Mouse (Mus musculus) hindbrain, embryonic 12.5 days (tissue): ENCODE data around the gene Smad5. TPM values are rescaled to one million over a fixed set of nuclear protein-coding genes. Genes with fewer than 3 reads are reported as not detected.

Experiments
- ATAC-seq: fragments of 200-750 bp; cut with Nextera tagmentation; 2 replicates; pipeline ENCODE4 v1.8.0; 2017; ENCODE audit warnings: moderate TSS enrichment; ENCODE audit not compliant: low FRiP score
- H3K27ac ChIP-seq: fragments of 300-500 bp; sonication (generic); 2 replicates; pipeline ENCODE4 v1.5.1; 2016; ENCODE audit warnings: mild to moderate bottlenecking
- H3K27me3 ChIP-seq: fragments of 300-500 bp; sonication (generic); 2 replicates; pipeline ENCODE4 v1.6.1; 2016; ENCODE audit warnings: mild to moderate bottlenecking
- H3K36me3 ChIP-seq: fragments of 300-500 bp; sonication (generic); 2 replicates; pipeline ENCODE4 v1.6.1; 2016; ENCODE audit warnings: mild to moderate bottlenecking
- H3K4me1 ChIP-seq: fragments of 300-500 bp; sonication (generic); 2 replicates; pipeline ENCODE4 v1.6.1; 2016
- H3K4me2 ChIP-seq: fragments of 300-500 bp; sonication (generic); replicated peaks from 2 replicates; pipeline ENCODE4 v1.6.1; 2016; ENCODE audit warnings: mild to moderate bottlenecking
- H3K4me3 ChIP-seq: fragments of 300-500 bp; sonication (generic); 2 replicates; pipeline ENCODE4 v1.5.1; 2016; ENCODE audit warnings: mild to moderate bottlenecking
- H3K9ac ChIP-seq: fragments of 300-500 bp; sonication (generic); 2 replicates; pipeline ENCODE4 v1.6.1; 2016; ENCODE audit warnings: mild to moderate bottlenecking, moderate library complexity
- H3K9me3 ChIP-seq: fragments of 300-500 bp; sonication (generic); replicated peaks from 2 replicates; pipeline ENCODE4 v1.6.1; 2016; ENCODE audit warnings: mild to moderate bottlenecking
- WGBS: fragments of 180-500 bp; shearing (Covaris S2); methylation state at CpG from one replicate; pipeline ENCODE4 v1.1.7; 2016; 5-methylcytosine and 5-hydroxymethylcytosine counted together
- polyA plus RNA-seq: library from polyadenylated mRNA; unstranded; fragments of >200 nt; fragmentation: Nextera tagmentation; extraction: Ambion mirVana; gene quantifications from 2 replicates; pipeline ENCODE4 v1.2.1, GENCODE M21; 2016

Gene Smad5
- polyA plus RNA-seq, 1 experiment from 2014 or later = 38.8 TPM

DNA sequence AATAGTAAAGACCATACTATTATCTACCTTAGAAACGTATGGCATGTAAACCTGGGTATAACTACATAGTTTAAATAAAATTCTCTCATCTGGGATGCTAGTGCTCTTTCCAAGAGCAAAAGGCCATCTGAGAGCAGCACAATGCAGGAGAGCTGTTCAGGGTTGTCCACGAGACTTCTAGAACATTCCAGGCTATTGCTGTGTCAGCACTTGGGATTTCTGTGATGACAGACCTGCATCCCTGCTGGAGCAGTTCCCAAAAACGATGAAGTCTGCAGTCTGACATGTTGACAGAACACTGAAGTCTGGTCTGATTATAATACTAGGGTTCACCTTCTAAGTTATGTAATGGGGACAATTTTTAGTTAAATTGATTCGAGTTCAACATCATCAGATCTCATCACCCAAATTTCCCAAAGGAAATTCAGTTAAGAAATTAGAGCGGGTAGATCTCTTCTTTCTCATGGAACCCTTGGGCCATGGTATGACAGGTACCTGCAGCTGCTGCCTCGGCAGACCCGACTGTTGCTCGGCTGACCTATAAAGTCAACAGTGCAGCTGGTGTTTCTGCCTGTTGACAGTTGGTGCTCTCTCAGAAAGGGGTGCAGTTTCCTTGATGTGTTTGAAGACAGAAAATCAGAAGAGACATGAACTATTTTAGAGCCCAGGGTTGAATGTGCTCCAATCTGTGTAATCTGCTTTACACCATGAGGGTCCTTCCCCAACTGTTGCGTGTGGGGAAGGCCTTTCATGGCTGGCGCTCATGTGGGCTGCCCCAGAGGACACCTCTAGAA, 44.1 kb downstream of the Smad5 start:
- H3K4me3 ChIP-seq = no peak overlapping the region
- peaks cover 16% of the 10 kb centered on the region for H3K27me3 ChIP-seq
- H3K27ac ChIP-seq = no peak overlapping the region
- H3K4me1 ChIP-seq = peaks cover 3% of the 10 kb centered on the region
- ATAC-seq = no peak
- no peaks in the 10 kb centered on the region for H3K9me3 ChIP-seq
- H3K9ac ChIP-seq = no peak overlapping the region
- H3K36me3 ChIP-seq = peaks cover under 1% of the 10 kb centered on the region; the same call in 1 of the 2 replicates
- 75% methylated on average over 10 of the region's 10 CpGs for WGBS
- H3K4me2 ChIP-seq = no peak overlapping the region

- Histone ChIP-seq H3K9ac (no peak overlapping the region), H3K4me1 (peaks cover 8% of the 10 kb centered on the region), H3K4me3 (no peak overlapping the region), H3K4me2 (no peak overlapping the region), H3K9me3 (no peaks in the 10 kb centered on the region), H3K27me3 (peaks cover 22% of the 10 kb centered on the region), H3K36me3 (no peaks in the 10 kb centered on the region), H3K27ac (no peak overlapping the region)
- ATAC-seq = no peak
- WGBS = 76% methylated on average over 8 of the region's 8 CpGs
Observed at GRCm38 (mm10) chr13:56747554-56747953, 44.7 kb downstream of the Smad5 start.

- Histone ChIP-seq H3K36me3 (no peaks in the 10 kb centered on the region), H3K9ac (no peak overlapping the region), H3K9me3 (no peaks in the 10 kb centered on the region), H3K4me3 (no peak overlapping the region), H3K4me1 (peaks cover 21% of the 10 kb centered on the region), H3K4me2 (no peak overlapping the region), H3K27ac (no peak overlapping the region), H3K27me3 (peaks cover 40% of the 10 kb centered on the region)
- 89% methylated on average over 7 of the region's 7 CpGs for WGBS
- ATAC-seq = no peak
Observed at GRCm38 (mm10) chr13:56749377-56749776, 46.6 kb downstream of the Smad5 start.

DNA sequence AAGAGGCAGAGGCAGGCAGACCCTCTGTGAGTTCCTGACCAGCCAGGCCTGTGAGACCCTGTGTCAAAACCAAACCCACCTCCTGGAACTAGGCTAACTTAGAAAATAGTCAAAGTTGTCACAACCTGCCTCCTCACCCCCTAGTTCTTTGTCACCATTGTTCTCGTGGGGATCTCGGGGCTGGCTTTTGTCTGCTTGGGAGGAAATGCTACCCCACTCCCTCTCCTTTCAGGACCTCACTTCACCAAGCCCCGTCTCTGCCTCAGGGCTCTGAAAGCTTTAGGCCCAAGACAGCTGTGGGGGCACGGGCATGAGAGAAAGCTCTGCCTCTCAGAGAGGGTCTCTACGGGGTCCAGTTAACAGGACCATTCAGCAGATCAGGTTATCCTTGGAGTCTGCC, 49.0 kb downstream of the Smad5 start:
- 18% methylated on average over 5 of the region's 5 CpGs for whole genome bisulfite sequencing
- ATAC-seq = no peak
- Histone ChIP-seq H3K27ac (no peak overlapping the region), H3K36me3 (no peaks in the 10 kb centered on the region), H3K9ac (no peak overlapping the region), H3K27me3 (peaks cover 63% of the 10 kb centered on the region), H3K4me1 (peaks cover 21% of the 10 kb centered on the region), H3K4me3 (no peak overlapping the region), H3K4me2 (peak overlapping the region; percentile 91; the same call in 1 of the 2 replicates), H3K9me3 (no peaks in the 10 kb centered on the region)

- Histone ChIP-seq H3K27ac (no peak overlapping the region), H3K9me3 (no peaks in the 10 kb centered on the region), H3K36me3 (no peaks in the 10 kb centered on the region), H3K4me3 (peak overlapping the region; percentile 44), H3K27me3 (peaks cover 66% of the 10 kb centered on the region), H3K4me2 (peak overlapping the region; percentile 91), H3K9ac (peak overlapping the region; percentile 32), H3K4me1 (peaks cover 23% of the 10 kb centered on the region)
- under 1% methylated on average over 41 of the region's 41 CpGs for WGBS
- ATAC-seq = 0 out of 2 replicates have a peak, but pooled peaks have one; percentile 29
Observed at GRCm38 (mm10) chr13:56752474-56753191, 49.8 kb downstream of the Smad5 start.

DNA sequence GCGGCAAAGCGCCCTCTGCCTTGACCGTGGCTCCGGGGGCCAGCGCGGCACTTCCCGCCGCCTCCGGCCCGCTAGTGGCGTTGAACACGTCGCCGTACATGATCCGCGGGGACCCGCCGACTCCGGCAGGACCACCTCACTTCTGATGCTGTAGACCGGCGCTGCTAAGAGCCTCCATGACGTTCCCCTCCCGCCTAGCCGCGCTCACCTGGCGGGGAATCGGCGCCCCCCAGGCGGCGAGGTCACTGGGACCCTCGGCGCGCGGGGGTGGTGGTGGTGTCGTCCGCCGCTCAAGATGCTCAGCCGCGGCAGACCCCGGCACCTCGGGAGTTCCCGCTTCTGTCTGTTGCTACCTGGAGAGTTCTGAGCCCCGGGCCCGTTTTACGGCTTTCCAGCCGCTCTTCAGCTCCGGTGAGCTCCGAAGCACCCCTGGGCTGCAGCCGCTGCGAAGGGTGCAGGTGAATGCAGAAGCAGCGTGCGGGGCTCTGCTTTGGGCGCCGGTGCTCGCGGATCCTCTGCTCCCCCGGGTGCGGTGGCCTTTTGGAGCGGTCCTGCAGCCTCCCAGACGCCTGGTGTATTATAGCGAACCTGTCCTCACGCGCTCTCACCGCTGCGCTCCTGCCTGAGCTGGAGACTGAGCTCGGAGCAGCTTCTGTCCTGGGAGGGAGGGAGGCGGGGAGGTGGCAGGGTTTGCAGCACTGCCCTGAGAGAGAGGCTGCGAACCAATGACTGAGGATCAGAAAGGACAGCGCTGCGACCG, 50.6 kb downstream of the Smad5 start, which contains the start of gene Gm45623:
Gene Gm45623 (minus strand): TSS at position 636 of the 760 bp plus-strand sequence.
- Histone ChIP-seq H3K4me3 (peak within 1 kb of the TSS; percentile 44), H3K27me3 (peaks cover 66% of the 10 kb centered on the region), H3K9ac (peak within 1 kb of the TSS; percentile 32), H3K27ac (no peak within 1 kb of the TSS), H3K36me3 (no peaks in the 10 kb centered on the region), H3K4me1 (peaks cover 23% of the 10 kb centered on the region), H3K9me3 (no peaks in the 10 kb centered on the region), H3K4me2 (peak within 1 kb of the TSS; percentile 91)
- no peak for ATAC-seq
- whole genome bisulfite sequencing = under 1% methylated on average over 71 of the region's 71 CpGs

DNA sequence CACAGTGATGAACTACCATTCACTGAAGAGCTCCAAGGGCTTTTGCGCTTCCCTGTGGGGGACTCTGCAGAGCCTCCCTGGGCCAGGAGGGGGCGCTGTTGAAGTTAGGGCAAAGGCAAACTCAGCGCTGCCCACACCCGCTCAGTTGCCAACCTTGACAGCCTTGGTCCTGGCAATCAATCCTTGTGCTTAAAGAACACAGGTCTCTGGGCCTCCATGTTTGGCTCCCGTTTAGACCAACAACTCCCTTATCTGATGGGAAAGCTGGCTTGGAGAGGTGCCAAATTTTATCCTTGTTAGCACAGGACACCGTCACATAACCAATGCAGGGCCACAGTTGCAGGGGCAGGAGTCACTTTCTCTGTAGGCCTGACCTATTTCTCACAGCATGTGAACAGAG, 53.1 kb downstream of the Smad5 start:
- Histone ChIP-seq H3K27me3 (peaks cover 63% of the 10 kb centered on the region), H3K4me1 (peaks cover 23% of the 10 kb centered on the region), H3K4me3 (no peak overlapping the region), H3K9ac (no peak overlapping the region), H3K9me3 (no peaks in the 10 kb centered on the region), H3K27ac (no peak overlapping the region), H3K4me2 (no peak overlapping the region), H3K36me3 (no peaks in the 10 kb centered on the region)
- 67% methylated on average over 6 of the region's 6 CpGs for WGBS
- no peak for ATAC-seq

GRCm38 (mm10) chr13:56757201-56757600, 54.4 kb downstream of the Smad5 start:
- H3K9ac ChIP-seq = no peak overlapping the region
- H3K4me2 ChIP-seq = no peak overlapping the region
- no peak for ATAC-seq
- no peaks in the 10 kb centered on the region for H3K36me3 ChIP-seq
- H3K4me3 ChIP-seq = no peak overlapping the region
- peaks cover 20% of the 10 kb centered on the region for H3K4me1 ChIP-seq
- H3K27me3 ChIP-seq = peaks cover 51% of the 10 kb centered on the region
- H3K27ac ChIP-seq = no peak overlapping the region
- no peaks in the 10 kb centered on the region for H3K9me3 ChIP-seq
- WGBS = 56% methylated on average over 12 of the region's 12 CpGs

DNA sequence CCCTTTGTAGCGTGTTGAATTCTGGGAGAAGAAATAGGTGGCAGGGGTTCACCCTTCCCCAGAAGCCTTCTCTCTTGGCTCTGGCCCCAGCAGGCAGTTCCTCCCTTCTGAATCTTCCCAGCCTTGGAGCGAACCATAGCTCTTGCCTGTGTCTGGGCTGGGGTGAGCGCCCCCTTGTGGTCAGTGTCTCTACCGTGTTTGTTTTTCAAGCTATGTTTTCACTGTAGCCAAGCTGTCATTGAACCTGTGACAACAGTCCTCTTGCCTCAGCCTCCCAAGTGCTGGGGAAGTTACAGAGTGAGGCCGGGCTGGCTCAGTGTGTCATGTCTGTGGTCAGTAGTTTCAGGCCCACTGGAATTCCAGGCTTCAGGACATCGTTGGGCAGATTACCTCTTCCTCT, 55.7 kb downstream of the Smad5 start:
- 33% methylated on average over 6 of the region's 6 CpGs for WGBS
- Histone ChIP-seq H3K4me3 (no peak overlapping the region), H3K27me3 (peaks cover 44% of the 10 kb centered on the region), H3K4me2 (no peak overlapping the region), H3K9me3 (no peaks in the 10 kb centered on the region), H3K9ac (no peak overlapping the region), H3K36me3 (no peaks in the 10 kb centered on the region), H3K4me1 (peaks cover 20% of the 10 kb centered on the region), H3K27ac (no peak overlapping the region)
- no peak for ATAC-seq

GRCm38 (mm10) chr13:56762446-56763229, 59.8 kb downstream of the Smad5 start:
- Histone ChIP-seq H3K27me3 (peaks cover 10% of the 10 kb centered on the region), H3K4me3 (no peak overlapping the region), H3K27ac (0 out of 2 replicates have a peak overlapping the region, but pooled peaks have one; percentile 12), H3K36me3 (no peaks in the 10 kb centered on the region), H3K4me1 (peaks cover 27% of the 10 kb centered on the region), H3K4me2 (no peak overlapping the region), H3K9ac (no peak overlapping the region), H3K9me3 (no peaks in the 10 kb centered on the region)
- no peak for ATAC-seq
- WGBS = 47% methylated on average over 13 of the region's 13 CpGs

DNA sequence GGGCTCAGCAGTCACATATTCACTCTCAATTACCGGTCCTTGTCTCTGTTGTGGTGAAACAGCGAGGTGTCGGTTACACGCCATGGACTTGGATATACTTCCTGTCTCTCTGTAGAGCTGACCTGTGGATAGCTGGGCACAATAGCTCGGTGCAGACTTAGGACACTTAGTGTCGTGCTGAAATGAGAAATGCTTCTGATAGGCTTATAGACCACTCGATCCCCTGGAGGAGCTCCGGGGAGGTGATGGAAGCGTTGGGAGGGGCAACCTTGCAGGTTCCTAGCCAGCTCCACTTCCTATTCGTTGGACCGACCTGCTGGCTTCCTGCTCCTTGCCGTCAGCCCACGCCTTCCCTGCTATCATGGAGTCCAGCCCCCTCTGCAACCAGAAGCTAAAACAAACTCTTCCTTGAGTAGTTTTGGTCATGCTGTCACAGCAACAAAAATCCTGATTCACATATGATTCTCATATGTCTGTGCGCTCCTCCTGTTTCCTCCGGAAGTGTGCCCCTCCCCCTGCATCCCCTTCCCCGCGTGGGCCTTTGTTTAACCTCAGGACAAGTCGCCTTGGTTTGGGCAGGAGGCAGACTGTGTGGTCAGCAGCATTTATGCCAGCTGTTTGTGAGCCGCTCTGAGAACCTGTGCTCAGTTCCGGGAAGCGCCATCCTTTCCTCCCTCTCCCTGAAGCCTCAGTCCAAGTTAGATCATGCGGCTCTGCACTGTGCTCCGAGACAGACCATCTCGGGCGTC, 62.6 kb downstream of the Smad5 start:
- Histone ChIP-seq H3K27me3 (peaks cover 7% of the 10 kb centered on the region), H3K4me2 (peak overlapping the region; percentile 19), H3K27ac (no peak overlapping the region), H3K9ac (no peak overlapping the region), H3K4me1 (peaks cover 46% of the 10 kb centered on the region), H3K36me3 (no peaks in the 10 kb centered on the region), H3K4me3 (no peak overlapping the region), H3K9me3 (no peaks in the 10 kb centered on the region)
- ATAC-seq = no peak
- 54% methylated on average over 25 of the region's 25 CpGs for WGBS
